Mouse (Mus musculus): ENCODE data around the gene Nsun2. TPM values are rescaled to one million over a fixed set of nuclear protein-coding genes. Genes with fewer than 3 reads are reported as not detected.

Gene Nsun2
- polyA plus RNA-seq, 1 experiment from 2014 or later = 110 TPM

DNA sequence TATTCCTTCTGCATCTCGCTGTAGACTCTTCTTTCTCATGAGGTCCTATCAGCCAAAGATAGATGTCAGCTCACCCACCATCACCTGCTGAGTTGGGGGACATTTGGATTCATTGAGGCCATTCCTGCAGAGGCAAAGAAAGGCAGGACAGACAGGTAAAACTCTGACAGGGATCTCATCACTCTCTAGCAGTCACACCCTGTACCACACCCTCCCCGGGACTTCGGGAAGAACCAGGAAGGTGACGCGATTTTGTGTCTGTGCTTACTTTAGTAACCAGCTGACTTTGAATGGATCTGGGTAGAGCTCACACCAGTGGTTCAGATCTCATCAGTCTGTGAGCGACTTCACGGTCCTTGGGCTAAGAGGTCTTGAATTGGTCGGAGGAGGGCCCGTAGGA is 112.9 kb downstream of the Nsun2 start:
- Histone ChIP-seq H3K27me3 (ENCODE audit: control insufficient read depth, insufficient read depth, low read length) (no peaks in the 10 kb centered on the region), H3K9ac (replicated peaks; ENCODE audit: low read depth, low read length) (no peak overlapping the region), H3K4me3 (ENCODE audit: low read depth, low read length) (no peak overlapping the region), H3K9me3 (ENCODE audit: control insufficient read depth, low read depth, low read length) (no peaks in the 10 kb centered on the region), H3K4me1 (ENCODE audit: control insufficient read depth, insufficient read depth, low read length) (no peaks in the 10 kb centered on the region), H3K4me2 (replicated peaks; ENCODE audit: low read depth, low read length) (no peak overlapping the region), H3K36me3 (ENCODE audit: control insufficient read depth, insufficient read depth, low read length) (no peaks in the 10 kb centered on the region), H3K27ac (ENCODE audit: low read length) (no peak overlapping the region)
- no peak for ATAC-seq (ENCODE audit: insufficient number of reproducible peaks, insufficient read depth, low FRiP score, low read depth)
- 79% methylated on average over 9 of the region's 9 CpGs for WGBS

DNA sequence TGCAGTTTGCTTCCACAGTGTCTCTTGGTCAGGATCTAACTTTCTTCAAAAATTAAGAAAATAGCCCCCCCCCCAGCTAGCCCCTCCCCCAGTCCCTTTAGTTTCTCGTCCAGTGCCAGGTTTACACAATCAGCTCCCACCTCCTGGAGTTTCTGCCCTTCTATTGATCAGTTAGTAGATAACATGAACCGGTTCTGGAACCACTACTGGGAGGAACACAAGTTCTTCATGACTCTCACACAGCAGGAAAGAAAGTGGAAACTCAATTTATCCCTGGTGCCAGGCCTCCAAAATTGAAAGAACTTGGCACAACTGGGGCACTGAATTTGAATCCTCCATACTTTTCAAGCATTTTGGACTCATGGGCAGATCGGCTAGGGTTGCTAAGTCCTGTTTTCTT is 121.0 kb downstream of the Nsun2 start:
- 66% methylated on average over 3 of the region's 3 CpGs for WGBS
- Histone ChIP-seq H3K9ac (replicated peaks; ENCODE audit: low read depth, low read length) (no peak overlapping the region), H3K36me3 (ENCODE audit: control insufficient read depth, insufficient read depth, low read length) (no peaks in the 10 kb centered on the region)

DNA sequence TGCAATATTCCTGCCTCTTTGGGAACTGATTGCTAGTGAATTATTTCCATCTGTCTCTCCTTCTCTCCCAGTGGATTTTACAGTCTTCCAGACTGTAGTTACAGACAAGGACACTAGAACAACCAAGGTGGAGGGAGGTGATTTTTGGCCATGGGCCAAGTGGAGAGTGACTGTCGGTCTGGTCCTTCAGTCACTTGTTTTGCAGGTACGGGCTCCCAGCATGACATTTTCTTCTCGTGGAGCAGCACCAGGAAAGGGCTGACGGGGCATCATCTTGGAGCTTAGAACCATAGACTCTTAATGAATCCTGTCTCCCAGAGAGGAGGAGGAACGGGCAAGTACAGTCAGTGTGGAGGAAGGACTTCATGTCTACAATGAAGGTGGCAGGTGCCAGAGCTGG is 138.6 kb downstream of the Nsun2 start:
- no peak overlapping the region for H3K27ac ChIP-seq (ENCODE audit: low read length)
- H3K9me3 ChIP-seq (ENCODE audit: control insufficient read depth, low read depth, low read length) = no peaks in the 10 kb centered on the region
- no peaks in the 10 kb centered on the region for H3K4me1 ChIP-seq (ENCODE audit: control insufficient read depth, insufficient read depth, low read length)
- no peak overlapping the region for H3K4me3 ChIP-seq (ENCODE audit: low read depth, low read length)
- H3K27me3 ChIP-seq (ENCODE audit: control insufficient read depth, insufficient read depth, low read length) = no peaks in the 10 kb centered on the region
- 85% methylated on average over 5 of the region's 5 CpGs for WGBS
- H3K36me3 ChIP-seq (ENCODE audit: control insufficient read depth, insufficient read depth, low read length) = no peaks in the 10 kb centered on the region
- no peak for ATAC-seq (ENCODE audit: insufficient number of reproducible peaks, insufficient read depth, low FRiP score, low read depth)
- no peak overlapping the region for H3K9ac ChIP-seq (replicated peaks; ENCODE audit: low read depth, low read length)
- H3K4me2 ChIP-seq (replicated peaks; ENCODE audit: low read depth, low read length) = no peak overlapping the region

More for the DNA sequence above, 121.0 kb downstream of the Nsun2 start:
- no peak for ATAC-seq (ENCODE audit: insufficient number of reproducible peaks, insufficient read depth, low FRiP score, low read depth)
- H3K4me1 ChIP-seq (ENCODE audit: control insufficient read depth, insufficient read depth, low read length) = no peaks in the 10 kb centered on the region
- H3K9me3 ChIP-seq (ENCODE audit: control insufficient read depth, low read depth, low read length) = no peaks in the 10 kb centered on the region
- H3K4me3 ChIP-seq (ENCODE audit: low read depth, low read length) = no peak overlapping the region
- H3K4me2 ChIP-seq (replicated peaks; ENCODE audit: low read depth, low read length) = no peak overlapping the region
- H3K27ac ChIP-seq (ENCODE audit: low read length) = no peak overlapping the region
- H3K27me3 ChIP-seq (ENCODE audit: control insufficient read depth, insufficient read depth, low read length) = no peaks in the 10 kb centered on the region

DNA sequence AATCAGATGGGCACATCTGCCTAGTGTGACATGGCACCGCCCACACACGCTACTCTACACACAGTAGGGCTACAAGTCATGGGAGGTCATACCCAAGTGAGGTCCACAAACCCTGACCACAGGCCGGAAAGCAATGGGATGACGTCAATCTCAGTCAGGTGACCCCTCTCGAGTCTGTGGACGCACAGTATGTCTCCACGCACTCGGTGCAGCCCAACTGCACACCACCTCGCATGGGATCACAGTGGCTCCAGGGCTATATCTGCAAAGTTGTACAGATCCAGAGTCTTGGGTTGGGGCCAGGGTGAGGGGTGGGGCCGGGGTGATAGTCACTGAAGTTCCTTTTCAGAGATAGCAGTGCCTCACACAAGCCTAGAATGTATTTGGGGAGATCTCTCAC is 139.0 kb downstream of the Nsun2 start:
- H3K9me3 ChIP-seq (ENCODE audit: control insufficient read depth, low read depth, low read length) = no peaks in the 10 kb centered on the region
- H3K4me2 ChIP-seq (replicated peaks; ENCODE audit: low read depth, low read length) = no peak overlapping the region
- no peaks in the 10 kb centered on the region for H3K27me3 ChIP-seq (ENCODE audit: control insufficient read depth, insufficient read depth, low read length)
- no peaks in the 10 kb centered on the region for H3K36me3 ChIP-seq (ENCODE audit: control insufficient read depth, insufficient read depth, low read length)
- no peak for ATAC-seq (ENCODE audit: insufficient number of reproducible peaks, insufficient read depth, low FRiP score, low read depth)
- no peak overlapping the region for H3K27ac ChIP-seq (ENCODE audit: low read length)
- no peak overlapping the region for H3K9ac ChIP-seq (replicated peaks; ENCODE audit: low read depth, low read length)
- no peaks in the 10 kb centered on the region for H3K4me1 ChIP-seq (ENCODE audit: control insufficient read depth, insufficient read depth, low read length)
- H3K4me3 ChIP-seq (ENCODE audit: low read depth, low read length) = no peak overlapping the region
- 93% methylated on average over 10 of the region's 10 CpGs for WGBS

DNA sequence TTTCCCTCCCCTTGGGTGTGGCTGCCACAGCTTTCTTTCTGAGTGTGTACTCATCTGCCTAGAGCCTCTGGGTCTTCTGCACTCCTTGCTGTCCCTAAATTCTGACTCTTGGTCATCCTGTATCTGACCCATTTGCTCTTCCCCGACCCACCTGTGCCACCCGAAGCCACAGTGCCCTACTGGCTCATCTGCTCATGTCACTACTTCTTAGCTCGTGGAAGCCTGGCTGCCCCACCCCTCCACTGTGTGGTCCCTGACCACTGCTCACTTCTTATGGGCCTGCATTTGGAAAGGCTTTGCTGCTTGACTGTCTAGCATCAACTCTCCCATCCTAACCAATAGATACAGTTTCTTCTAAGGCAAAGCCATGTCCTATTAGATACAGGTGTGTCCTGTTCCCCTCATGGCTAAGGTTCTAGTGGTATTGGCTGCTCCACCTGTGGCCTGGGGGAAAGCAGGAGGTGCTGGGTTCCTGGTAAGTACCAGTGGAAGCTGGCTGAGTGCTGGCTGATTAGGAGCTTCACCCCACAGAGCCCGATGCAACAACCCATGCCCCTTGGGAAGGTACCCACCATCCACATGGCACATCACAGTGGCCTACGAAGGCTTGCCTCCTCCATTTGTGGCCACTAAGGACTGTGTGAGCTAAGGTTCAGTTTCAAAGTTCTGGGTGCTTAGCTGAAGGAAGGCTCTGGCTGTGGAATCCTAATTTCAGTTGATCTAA is 139.8 kb downstream of the Nsun2 start:
- H3K9me3 ChIP-seq (ENCODE audit: control insufficient read depth, low read depth, low read length) = no peaks in the 10 kb centered on the region
- WGBS = 87% methylated on average over 5 of the region's 5 CpGs

DNA sequence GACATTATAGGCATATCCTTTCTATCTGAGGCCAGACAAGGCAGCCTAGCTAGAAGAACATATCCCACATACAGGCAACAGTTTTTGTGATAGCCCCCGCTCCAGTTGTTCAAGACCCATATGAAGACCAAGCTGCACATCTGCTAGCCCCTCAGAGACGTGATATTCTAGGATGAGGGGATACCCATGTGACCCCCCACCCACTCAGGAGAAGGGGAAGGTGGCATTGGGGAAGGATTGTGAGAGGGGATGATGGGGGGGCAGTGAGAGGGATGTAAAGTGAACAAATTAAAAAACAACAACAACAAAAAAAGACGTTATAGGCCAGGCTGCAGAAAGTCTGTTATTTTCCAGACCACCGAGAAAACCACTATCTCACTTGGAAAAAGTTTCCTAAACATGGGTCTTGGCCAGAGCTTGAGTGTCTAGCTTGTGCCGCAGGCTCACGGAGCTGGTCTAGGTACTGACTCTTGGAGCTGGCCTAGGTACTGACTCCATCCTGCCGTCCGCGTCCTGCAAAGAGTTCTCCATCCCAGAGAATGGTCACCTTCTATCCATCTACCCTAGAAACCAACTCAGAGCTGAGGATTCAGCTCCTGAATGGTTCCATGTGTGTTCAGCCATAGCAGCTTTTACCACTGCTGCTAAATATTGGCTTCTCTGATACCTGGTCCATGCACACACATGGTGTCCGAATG is 140.5 kb downstream of the Nsun2 start:
- Histone ChIP-seq H3K27me3 (ENCODE audit: control insufficient read depth, insufficient read depth, low read length) (no peaks in the 10 kb centered on the region), H3K4me2 (replicated peaks; ENCODE audit: low read depth, low read length) (no peak overlapping the region), H3K9me3 (ENCODE audit: control insufficient read depth, low read depth, low read length) (no peaks in the 10 kb centered on the region), H3K27ac (ENCODE audit: low read length) (no peak overlapping the region), H3K9ac (replicated peaks; ENCODE audit: low read depth, low read length) (no peak overlapping the region), H3K36me3 (ENCODE audit: control insufficient read depth, insufficient read depth, low read length) (no peaks in the 10 kb centered on the region), H3K4me1 (ENCODE audit: control insufficient read depth, insufficient read depth, low read length) (no peaks in the 10 kb centered on the region), H3K4me3 (ENCODE audit: low read depth, low read length) (no peak overlapping the region)
- ATAC-seq (ENCODE audit: insufficient number of reproducible peaks, insufficient read depth, low FRiP score, low read depth) = no peak
- 58% methylated on average over 10 of the region's 10 CpGs for WGBS

More for the DNA sequence above, 139.8 kb downstream of the Nsun2 start:
- no peak overlapping the region for H3K4me3 ChIP-seq (ENCODE audit: low read depth, low read length)
- no peak for ATAC-seq (ENCODE audit: insufficient number of reproducible peaks, insufficient read depth, low FRiP score, low read depth)
- H3K27me3 ChIP-seq (ENCODE audit: control insufficient read depth, insufficient read depth, low read length) = no peaks in the 10 kb centered on the region
- no peak overlapping the region for H3K9ac ChIP-seq (replicated peaks; ENCODE audit: low read depth, low read length)
- no peak overlapping the region for H3K4me2 ChIP-seq (replicated peaks; ENCODE audit: low read depth, low read length)
- no peaks in the 10 kb centered on the region for H3K36me3 ChIP-seq (ENCODE audit: control insufficient read depth, insufficient read depth, low read length)
- H3K4me1 ChIP-seq (ENCODE audit: control insufficient read depth, insufficient read depth, low read length) = no peaks in the 10 kb centered on the region
- H3K27ac ChIP-seq (ENCODE audit: low read length) = no peak overlapping the region

Other genes starting within 250 kb of the Nsun2 start
- 7.9 and 8.8 TPM in 2 replicates for gene Tent4a, start 871 bp downstream of the Nsun2 start, polyA plus RNA-seq (2014; fragmentation: Nextera tagmentation; extraction: Ambion mirVana)
- gene Srd5a1, start 77.7 kb downstream of the Nsun2 start, polyA plus RNA-seq (2014; fragmentation: Nextera tagmentation; extraction: Ambion mirVana) = 35.3 and 36.0 TPM in 2 replicates
- 0.17 and 0.31 TPM in 2 replicates for gene Ube2ql1, start 206.1 kb downstream of the Nsun2 start, polyA plus RNA-seq (2014; fragmentation: Nextera tagmentation; extraction: Ambion mirVana)